Comparison of ENCODE assay signal across 20 mouse cellular contexts in the genomic region with DNA sequence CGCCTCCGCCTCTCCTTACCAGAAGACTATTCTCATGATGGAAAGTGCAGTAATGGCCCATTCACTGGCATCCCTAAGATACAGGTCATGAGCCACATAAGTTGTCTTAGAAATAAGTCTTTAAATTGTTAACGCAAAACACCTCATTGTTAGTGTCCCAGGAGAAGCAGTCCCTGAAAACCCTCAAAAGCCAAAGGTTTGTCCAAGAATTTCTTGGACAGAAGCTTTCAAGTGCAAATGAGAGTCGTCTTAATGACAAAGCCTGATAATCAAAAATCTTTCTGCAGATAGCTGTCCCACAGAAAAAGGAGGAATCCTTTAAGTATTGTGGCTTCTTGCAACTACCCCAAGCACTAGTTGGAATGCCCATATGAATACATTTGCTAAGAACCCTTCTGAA.
"Had no signal": no experiment of that assay in that cellular context is flagged by ENCODE, and none has a peak within 500 bp of the region (broad histone marks: within the 10 kb centered on the region; RNA-seq: fewer than 3 reads in every experiment).

No protein-coding gene starts in this region.

- H3K36me3 ChIP-seq: limb, embryonic 10.5 days; limb, embryonic 13.5 days; liver, embryonic 12.5 days; liver, embryonic 15.5 days; lung, embryonic 15.5 days had no signal

- ATAC-seq: liver, embryonic 12.5 days had no signal

- H3K4me1 ChIP-seq: limb, embryonic 10.5 days; limb, embryonic 13.5 days; liver, embryonic 12.5 days; liver, embryonic 15.5 days; lung, embryonic 15.5 days; megakaryocyte, embryonic 14.5 days had no signal

- H3K9ac ChIP-seq: limb, embryonic 13.5 days; liver, embryonic 12.5 days; liver, embryonic 15.5 days; lung, embryonic 15.5 days had no signal

- H3K27me3 ChIP-seq: limb, embryonic 13.5 days; liver, embryonic 12.5 days; liver, embryonic 15.5 days; lung, embryonic 15.5 days; megakaryocyte, embryonic 14.5 days had no signal

- H3K27ac ChIP-seq: limb, embryonic 10.5 days; limb, embryonic 13.5 days; liver, embryonic 12.5 days; liver, embryonic 15.5 days; lung, embryonic 15.5 days; midbrain, embryonic 10.5 days; stomach, postnatal 0 days had no signal

- H3K9me3 ChIP-seq: limb, embryonic 10.5 days; limb, embryonic 13.5 days; liver, embryonic 12.5 days; liver, embryonic 15.5 days; lung, embryonic 15.5 days had no signal

- H3K4me2 ChIP-seq: limb, embryonic 13.5 days; liver, embryonic 12.5 days; liver, embryonic 15.5 days; lung, embryonic 15.5 days had no signal

- H3K4me3 ChIP-seq: limb, embryonic 10.5 days; limb, embryonic 13.5 days; liver, embryonic 12.5 days; liver, embryonic 15.5 days; lung, embryonic 15.5 days; megakaryocyte, embryonic 14.5 days; midbrain, embryonic 10.5 days had no signal

- DNase-seq: kidney, postnatal 14 days; kidney, postnatal 4 days; liver; lung, adult 18-20 months; lung, postnatal 10 days; lung, postnatal 36 days; midbrain, embryonic 14.5 days; right cerebral cortex, postnatal 14 days; right cerebral cortex, postnatal 4 days; thymus, adult 2 months; thymus, postnatal 14 days; thymus, postnatal 4 days had no signal
